Mouse (Mus musculus) hindbrain, postnatal 0 days (tissue): ENCODE data around the gene Aldh1b1. TPM values are rescaled to one million over a fixed set of nuclear protein-coding genes. Genes with fewer than 3 reads are reported as not detected.

Experiments used
- ATAC-seq: fragments of 200-750 bp; cut with Nextera tagmentation; 2 replicates; pipeline ENCODE4 v1.8.0; 2017; ENCODE audit warnings: mild to moderate bottlenecking, moderate TSS enrichment, moderate library complexity
- DNase-seq: peaks from one replicate; pipeline ENCODE4 v3.0.0-alpha.2; 2015; ENCODE audit warnings: low spot score
- H3K27ac ChIP-seq: fragments of 300-500 bp; sonication (generic); 2 replicates; pipeline ENCODE4 v1.5.1; 2014; ENCODE audit warnings: mild to moderate bottlenecking
- H3K27me3 ChIP-seq: fragments of 300-500 bp; sonication (generic); 2 replicates; pipeline ENCODE4 v1.6.1; 2014; ENCODE audit warnings: low read length, mixed read lengths; ENCODE audit not compliant: insufficient read depth
- H3K36me3 ChIP-seq: fragments of 300-500 bp; sonication (generic); 2 replicates; pipeline ENCODE4 v1.6.1; 2014; ENCODE audit warnings: low read length, mixed read lengths; ENCODE audit not compliant: insufficient read depth
- H3K4me1 ChIP-seq: fragments of 300-500 bp; sonication (generic); 2 replicates; pipeline ENCODE4 v1.6.1; 2014; ENCODE audit warnings: antibody characterized with exemption, low read length, mixed read lengths; ENCODE audit not compliant: insufficient read depth
- H3K4me2 ChIP-seq: fragments of 300-500 bp; sonication (generic); 2 replicates; pipeline ENCODE4 v1.6.1; 2014; ENCODE audit warnings: low read depth, mild to moderate bottlenecking, low read length, moderate library complexity, mixed read lengths
- H3K4me3 ChIP-seq: fragments of 300-500 bp; sonication (generic); 2 replicates; pipeline ENCODE4 v1.5.1; 2014; ENCODE audit warnings: low read length
- H3K9ac ChIP-seq: fragments of 300-500 bp; sonication (generic); replicated peaks from 2 replicates; pipeline ENCODE4 v1.6.1; 2014; ENCODE audit warnings: mild to moderate bottlenecking, low read length, moderate library complexity, mixed read lengths
- H3K9me3 ChIP-seq: fragments of 300-500 bp; sonication (generic); 2 replicates; pipeline ENCODE4 v1.6.1; 2016; ENCODE audit warnings: low read length, mixed read lengths
- CTCF ChIP-seq: IDR thresholded peaks from 2 replicates; pipeline ENCODE4 v1.5.1; 2016; ENCODE audit warnings: antibody characterized with exemption, control low read depth, low read depth
- WGBS: fragments of 180-500 bp; shearing (Covaris S2); extraction: QIAGEN DNeasy Blood & Tissue Kit; methylation state at CpG from one replicate; pipeline ENCODE4 v1.1.7; 2014; 5-methylcytosine and 5-hydroxymethylcytosine counted together
- polyA plus RNA-seq: library from polyadenylated mRNA; unstranded; fragments of >200 nt; fragmentation: Nextera tagmentation; extraction: Ambion mirVana; gene quantifications from 2 replicates; pipeline ENCODE4 v1.2.1, GENCODE M21; 2015
- total RNA-seq: library from RNA; depleted of rRNA; stranded (reverse); fragments of >200 nt; gene quantifications from 2 replicates; pipeline ENCODE4 v1.2.3, GENCODE M21; 2014; rRNA removed

The Aldh1b1 gene
- 23.0 and 24.4 TPM in 2 replicates for total RNA-seq
- polyA plus RNA-seq, result 18.8 TPM in 2 replicates

DNA sequence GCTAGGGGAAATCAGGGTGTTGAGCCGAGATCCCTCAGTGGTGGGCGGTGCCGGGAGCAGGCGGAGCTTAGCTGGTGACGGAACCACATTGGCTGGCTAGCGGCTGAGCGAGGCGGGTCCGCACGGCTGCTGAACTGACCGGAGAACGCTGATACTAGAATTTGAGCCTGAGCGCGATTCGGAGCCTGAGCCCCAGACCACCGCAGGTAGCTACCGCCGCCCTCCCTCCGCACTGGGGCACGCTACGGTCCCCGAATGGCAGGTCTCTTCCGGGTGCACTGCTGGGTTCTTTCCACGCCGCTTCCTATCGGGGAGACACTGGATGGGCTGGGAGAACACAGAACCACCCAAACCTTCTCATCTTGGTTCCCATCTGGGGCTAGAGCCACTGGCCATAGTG lies at the start of gene Aldh1b1:
Aldh1b1 (plus strand) TSS at position 59 of the 400 bp plus-strand sequence.
- H3K36me3 ChIP-seq, result no peaks in the 10 kb centered on the region
- TF ChIP-seq CTCF, result no peak
- no peaks in the 10 kb centered on the region for H3K4me1 ChIP-seq
- H3K4me3 ChIP-seq, result peak within 1 kb of the TSS; percentile 48
- peak; percentile 81 for DNase-seq
- peak; percentile 89 for ATAC-seq
- peak within 1 kb of the TSS; percentile 88 for H3K4me2 ChIP-seq
- H3K9ac ChIP-seq, result peak within 1 kb of the TSS; percentile 49
- H3K27ac ChIP-seq, result no peak within 1 kb of the TSS
- WGBS, result 1% methylated on average over 26 of the region's 26 CpGs
- H3K27me3 ChIP-seq, result no peaks in the 10 kb centered on the region
- no peaks in the 10 kb centered on the region for H3K9me3 ChIP-seq

DNA sequence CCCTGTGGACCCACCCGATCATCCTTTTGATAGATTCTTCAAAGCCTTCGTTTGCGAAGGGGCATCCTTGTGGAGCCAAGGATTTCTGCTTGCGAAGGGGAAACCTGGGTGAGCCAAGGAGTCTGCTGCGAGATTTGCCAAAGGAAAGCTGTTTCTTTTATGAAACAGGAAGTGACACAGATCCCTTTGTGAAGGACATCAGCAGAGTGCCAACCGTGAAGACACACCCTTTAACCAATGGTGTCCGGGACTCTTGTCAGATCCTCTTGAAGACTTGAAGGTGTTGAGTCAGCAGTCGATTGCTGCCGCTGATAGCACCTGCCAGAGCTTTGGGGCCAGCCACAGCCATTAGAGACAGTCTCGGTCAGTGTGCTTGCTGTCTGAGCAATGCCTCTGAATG lies 49.4 kb upstream of the Aldh1b1 start:
- Histone ChIP-seq H3K4me1 (peaks cover 8% of the 10 kb centered on the region), H3K27me3 (no peaks in the 10 kb centered on the region), H3K4me3 (no peak overlapping the region), H3K9me3 (no peaks in the 10 kb centered on the region), H3K4me2 (no peak overlapping the region), H3K9ac (no peak overlapping the region), H3K36me3 (no peaks in the 10 kb centered on the region), H3K27ac (no peak overlapping the region)
- WGBS, result 80% methylated on average over 10 of the region's 10 CpGs
- no peak for TF ChIP-seq CTCF
- no peak for DNase-seq
- ATAC-seq, result no peak

GRCm38 (mm10) chr4:45750477-45750876 lies 48.3 kb upstream of the Aldh1b1 start:
- WGBS, result 93% methylated on average over 6 of the region's 6 CpGs
- H3K9me3 ChIP-seq, result no peaks in the 10 kb centered on the region
- ATAC-seq (no peak), DNase-seq (no peak)
- H3K4me3 ChIP-seq, result no peak overlapping the region
- no peak overlapping the region for H3K27ac ChIP-seq
- no peak overlapping the region for H3K9ac ChIP-seq
- no peak overlapping the region for H3K4me2 ChIP-seq
- no peak for TF ChIP-seq CTCF
- peaks cover 11% of the 10 kb centered on the region for H3K4me1 ChIP-seq
- H3K27me3 ChIP-seq, result no peaks in the 10 kb centered on the region
- no peaks in the 10 kb centered on the region for H3K36me3 ChIP-seq

DNA sequence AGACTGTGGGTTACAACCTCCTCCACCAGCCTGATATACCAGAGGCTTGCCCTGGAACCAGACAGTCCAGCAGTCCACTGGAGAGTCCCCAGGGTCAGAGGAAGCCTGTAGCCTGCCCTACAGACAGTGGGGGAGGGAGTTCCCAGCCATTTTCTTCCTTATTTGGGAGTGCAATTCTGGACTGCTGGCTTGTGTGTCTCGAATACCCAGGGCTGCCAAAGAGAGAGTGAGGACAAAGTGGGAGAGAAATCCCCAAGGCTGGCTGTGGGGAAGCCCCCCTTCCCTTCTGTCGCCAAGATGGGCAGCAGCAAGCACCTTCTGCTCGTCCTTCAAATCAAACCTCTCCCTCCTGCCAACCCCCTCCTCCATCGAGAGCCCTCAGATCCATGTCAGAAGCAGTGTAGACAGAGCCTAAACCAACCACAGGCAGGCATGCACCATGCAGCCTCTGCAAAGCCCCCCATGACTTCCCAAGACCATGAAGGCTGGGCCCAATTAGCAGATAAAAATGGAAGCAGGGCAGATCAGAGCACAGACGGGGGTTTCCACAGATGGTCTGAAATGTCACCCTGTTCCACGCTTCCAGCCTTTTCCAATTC lies 45.5 kb upstream of the Aldh1b1 start:
- WGBS, result 33% methylated on average over 6 of the region's 6 CpGs
- DNase-seq (peak; percentile 49), ATAC-seq (peak; percentile 33; the same call in 1 of the 2 replicates)
- Histone ChIP-seq H3K27me3 (no peaks in the 10 kb centered on the region), H3K4me3 (no peak overlapping the region), H3K9me3 (no peaks in the 10 kb centered on the region), H3K9ac (no peak overlapping the region), H3K4me1 (peaks cover 23% of the 10 kb centered on the region), H3K36me3 (no peaks in the 10 kb centered on the region), H3K4me2 (no peak overlapping the region), H3K27ac (no peak overlapping the region)
- no peak for TF ChIP-seq CTCF

DNA sequence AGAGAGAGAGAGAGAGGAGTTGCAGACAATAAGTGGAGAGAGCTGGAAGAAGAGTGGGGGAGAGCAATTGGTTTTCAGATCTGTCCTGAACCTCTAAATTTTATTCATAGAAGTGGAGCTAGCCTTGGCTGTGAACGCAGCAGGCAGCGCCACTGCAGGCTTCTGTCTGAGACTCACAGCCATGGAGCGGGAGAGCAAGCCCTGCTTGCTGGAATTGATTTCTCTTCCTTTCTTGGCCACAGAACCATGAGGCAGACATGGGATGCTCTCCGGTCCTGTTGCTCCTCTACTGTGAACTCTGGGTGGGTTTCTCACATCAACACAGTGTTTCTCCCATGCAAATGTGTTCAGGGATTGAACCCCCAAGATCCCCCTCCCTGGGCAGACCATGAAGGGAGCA lies 44.7 kb upstream of the Aldh1b1 start:
- 42% methylated on average over 4 of the region's 4 CpGs for WGBS
- Histone ChIP-seq H3K27me3 (no peaks in the 10 kb centered on the region), H3K27ac (peak overlapping the region; percentile 26; the same call in 1 of the 2 replicates), H3K36me3 (no peaks in the 10 kb centered on the region), H3K4me1 (peaks cover 26% of the 10 kb centered on the region), H3K4me2 (no peak overlapping the region), H3K9me3 (no peaks in the 10 kb centered on the region), H3K4me3 (no peak overlapping the region), H3K9ac (no peak overlapping the region)
- no peak for TF ChIP-seq CTCF
- no peak for ATAC-seq
- no peak for DNase-seq

DNA sequence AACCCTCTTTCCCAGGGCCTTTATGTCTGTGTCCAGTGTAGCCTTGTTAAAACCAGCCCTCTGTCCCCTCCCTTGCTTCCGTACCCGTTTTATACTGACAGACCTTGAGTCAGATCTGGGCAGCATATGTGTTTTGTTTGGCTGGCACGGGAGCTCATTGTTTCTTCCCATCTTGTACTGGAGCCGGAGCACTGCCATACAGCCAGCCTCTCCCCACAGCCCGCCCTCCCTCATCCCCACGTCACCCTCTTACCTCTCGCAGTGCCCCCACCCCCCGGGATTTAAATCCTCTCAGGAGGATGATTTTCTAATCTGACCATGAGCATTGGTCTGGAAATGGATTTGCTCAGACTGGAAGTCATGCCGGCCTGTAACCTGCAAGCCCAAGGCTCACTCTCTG lies 43.7 kb upstream of the Aldh1b1 start:
- no peak for ATAC-seq
- no peak overlapping the region for H3K4me3 ChIP-seq
- H3K27ac ChIP-seq, result peak overlapping the region; percentile 56
- no peak overlapping the region for H3K4me2 ChIP-seq
- peaks cover 26% of the 10 kb centered on the region for H3K4me1 ChIP-seq
- DNase-seq, result no peak
- H3K36me3 ChIP-seq, result no peaks in the 10 kb centered on the region
- no peak overlapping the region for H3K9ac ChIP-seq
- WGBS, result 41% methylated on average over 9 of the region's 9 CpGs
- TF ChIP-seq CTCF, result no peak
- H3K9me3 ChIP-seq, result no peaks in the 10 kb centered on the region
- no peaks in the 10 kb centered on the region for H3K27me3 ChIP-seq

- H3K4me1 ChIP-seq, result peaks cover 26% of the 10 kb centered on the region
- H3K36me3 ChIP-seq, result no peaks in the 10 kb centered on the region
- peak overlapping the region; percentile 24; the same call in 1 of the 2 replicates for H3K4me2 ChIP-seq
- no peak overlapping the region for H3K9ac ChIP-seq
- WGBS, result 48% methylated on average over 17 of the region's 17 CpGs
- DNase-seq, result peak; percentile 86
- peak overlapping the region; percentile 56 for H3K27ac ChIP-seq
- H3K9me3 ChIP-seq, result no peaks in the 10 kb centered on the region
- TF ChIP-seq CTCF, result no peak
- no peaks in the 10 kb centered on the region for H3K27me3 ChIP-seq
- no peak overlapping the region for H3K4me3 ChIP-seq
- ATAC-seq, result peak; percentile 56
Observed at GRCm38 (mm10) chr4:45755881-45756280, 42.9 kb upstream of the Aldh1b1 start.
